Mouse (Mus musculus) forebrain, embryonic 16.5 days (tissue): ENCODE measurements around the gene Scd4. TPM values are rescaled to one million over a fixed set of nuclear protein-coding genes. Genes with fewer than 3 reads are reported as not detected.
"Not testable (repeated sequence)": the region's sequence is repeated elsewhere in the genome, so short reads cannot be mapped to it uniquely, and the experiment has no call there.

Experiments used
- ATAC-seq: fragments of 200-750 bp; cut with Nextera tagmentation; 2 replicates; pipeline ENCODE4 v1.8.0; 2017; ENCODE audit warnings: mild to moderate bottlenecking, moderate library complexity
- H3K27ac ChIP-seq: fragments of 300-500 bp; sonication (generic); 2 replicates; pipeline ENCODE4 v1.5.1; 2014; ENCODE audit warnings: low read length, control low read depth
- H3K27me3 ChIP-seq: fragments of 300-500 bp; sonication (generic); replicated peaks from 2 replicates; pipeline ENCODE4 v1.6.1; 2014; ENCODE audit warnings: low read length; ENCODE audit not compliant: control insufficient read depth, insufficient read depth
- H3K36me3 ChIP-seq: fragments of 300-500 bp; sonication (generic); 2 replicates; pipeline ENCODE4 v1.6.1; 2014; ENCODE audit not compliant: control insufficient read depth, insufficient read depth
- H3K4me1 ChIP-seq: fragments of 300-500 bp; sonication (generic); replicated peaks from 2 replicates; pipeline ENCODE4 v1.6.1; 2014; ENCODE audit warnings: low read length; ENCODE audit not compliant: control insufficient read depth, insufficient read depth
- H3K4me2 ChIP-seq: fragments of 300-500 bp; sonication (generic); 2 replicates; pipeline ENCODE4 v1.6.1; 2014; ENCODE audit warnings: mild to moderate bottlenecking, low read length, control low read depth
- H3K4me3 ChIP-seq: fragments of 300-500 bp; sonication (generic); replicated peaks from 2 replicates; pipeline ENCODE4 v1.5.1; 2014; ENCODE audit warnings: mild to moderate bottlenecking, low read length, control low read depth
- H3K9ac ChIP-seq: fragments of 300-500 bp; sonication (generic); replicated peaks from 2 replicates; pipeline ENCODE4 v1.6.1; 2014; ENCODE audit warnings: low read depth, low read length, control low read depth
- H3K9me3 ChIP-seq: fragments of 300-500 bp; sonication (generic); 2 replicates; pipeline ENCODE4 v1.6.1; 2016; ENCODE audit warnings: low read length; ENCODE audit not compliant: control insufficient read depth
- WGBS: fragments of 180-500 bp; shearing (Covaris S2); extraction: QIAGEN DNeasy Blood & Tissue Kit; methylation state at CpG from one replicate; pipeline ENCODE4 v1.1.7; 2014; 5-methylcytosine and 5-hydroxymethylcytosine counted together
- polyA plus RNA-seq: library from polyadenylated mRNA; unstranded; fragments of >200 nt; fragmentation: Nextera tagmentation; extraction: Ambion mirVana; gene quantifications from 2 replicates; pipeline ENCODE4 v1.2.1, GENCODE M21; 2015

The Scd4 gene
- polyA plus RNA-seq, 1 experiment from 2014 or later: 0.16 TPM

- ATAC-seq: no peak
- Histone ChIP-seq H3K27ac (no peak overlapping the region), H3K9me3 (no peaks in the 10 kb centered on the region), H3K27me3 (no peaks in the 10 kb centered on the region), H3K4me2 (no peak overlapping the region), H3K9ac (no peak overlapping the region), H3K36me3 (no peaks in the 10 kb centered on the region), H3K4me3 (no peak overlapping the region), H3K4me1 (no peaks in the 10 kb centered on the region)
- WGBS: 81% methylated on average over 7 of the region's 7 CpGs
These were observed 18.9 kb downstream of the Scd4 start for GRCm38 (mm10) chr19:44351756-44352155.

- Histone ChIP-seq H3K9ac (no peak overlapping the region), H3K4me3 (no peak overlapping the region), H3K27me3 (no peaks in the 10 kb centered on the region), H3K36me3 (no peaks in the 10 kb centered on the region), H3K27ac (no peak overlapping the region), H3K9me3 (no peaks in the 10 kb centered on the region), H3K4me2 (no peak overlapping the region), H3K4me1 (peaks cover 3% of the 10 kb centered on the region; the same call in 1 of the 2 replicates)
- ATAC-seq: no peak
- 31% methylated on average over 8 of the region's 8 CpGs for WGBS
These were observed 25.8 kb downstream of the Scd4 start for GRCm38 (mm10) chr19:44358700-44359099.

DNA sequence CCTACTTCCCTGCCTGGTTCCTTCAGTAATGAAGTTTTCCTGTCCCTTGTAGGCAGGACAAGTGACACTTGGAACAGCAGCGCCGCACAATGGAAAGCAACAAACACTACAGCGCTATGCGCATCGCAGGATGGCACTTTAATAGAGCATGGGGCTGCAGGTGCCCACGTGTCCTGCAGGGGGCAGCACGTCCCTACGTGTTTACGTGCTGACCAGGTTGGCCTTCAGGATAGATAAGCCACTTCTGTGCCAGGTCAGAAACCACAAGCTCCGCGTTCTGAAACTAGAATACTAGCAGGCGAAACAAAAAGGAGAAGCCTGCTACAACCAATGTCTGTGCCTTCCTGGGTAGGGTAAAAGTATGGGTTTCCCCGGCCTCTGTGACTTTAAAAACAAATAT lies 30.6 kb downstream of the Scd4 start:
- WGBS: 17% methylated on average over 13 of the region's 13 CpGs

GRCm38 (mm10) chr19:44364029-44364428 lies 31.1 kb downstream of the Scd4 start:
- Histone ChIP-seq H3K9ac (no peak overlapping the region), H3K27me3 (no peaks in the 10 kb centered on the region), H3K27ac (no peak overlapping the region), H3K9me3 (no peaks in the 10 kb centered on the region), H3K4me2 (no peak overlapping the region), H3K4me1 (peaks cover 4% of the 10 kb centered on the region; the same call in 1 of the 2 replicates), H3K36me3 (no peaks in the 10 kb centered on the region), H3K4me3 (no peak overlapping the region)
- 62% methylated on average over 8 of the region's 8 CpGs for WGBS
- ATAC-seq: no peak

More for the DNA sequence above, 30.6 kb downstream of the Scd4 start:
- H3K9me3 ChIP-seq: no peaks in the 10 kb centered on the region
- H3K36me3 ChIP-seq: no peaks in the 10 kb centered on the region
- H3K9ac ChIP-seq: no peak overlapping the region
- H3K27ac ChIP-seq: no peak overlapping the region
- H3K27me3 ChIP-seq: no peaks in the 10 kb centered on the region
- ATAC-seq: no peak
- H3K4me2 ChIP-seq: no peak overlapping the region
- H3K4me1 ChIP-seq: peaks cover 4% of the 10 kb centered on the region; the same call in 1 of the 2 replicates
- no peak overlapping the region for H3K4me3 ChIP-seq

- H3K4me3 ChIP-seq: no peak overlapping the region
These were observed 32.8 kb downstream of the Scd4 start for GRCm38 (mm10) chr19:44365733-44366132.

DNA sequence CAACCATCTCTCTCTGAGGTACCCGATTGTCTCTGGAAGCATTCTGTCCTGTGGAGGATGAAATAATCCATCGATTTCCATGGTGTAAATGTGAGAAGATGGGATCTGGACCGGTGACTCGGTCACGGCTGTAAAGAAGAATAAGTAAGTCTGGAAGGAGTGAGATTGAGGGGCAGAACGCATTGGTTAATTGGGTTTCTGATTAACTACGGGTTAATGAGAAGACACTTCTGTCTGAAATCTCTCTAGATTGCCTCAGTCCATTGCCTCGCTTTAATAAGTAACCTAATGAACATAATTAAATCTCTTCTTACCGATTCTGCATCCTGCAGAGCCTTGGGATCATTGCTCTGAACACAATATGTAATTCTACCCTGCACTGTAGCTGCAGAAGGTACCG lies 34.2 kb downstream of the Scd4 start:
- 38% methylated on average over 10 of the region's 10 CpGs for WGBS
- H3K27me3 ChIP-seq, ATAC-seq, H3K4me3 ChIP-seq, H3K9me3 ChIP-seq, H3K36me3 ChIP-seq, H3K4me2 ChIP-seq, H3K9ac ChIP-seq, H3K4me1 ChIP-seq, H3K27ac ChIP-seq: not testable (repeated sequence)

More at GRCm38 (mm10) chr19:44365733-44366132, 32.8 kb downstream of the Scd4 start:
- Histone ChIP-seq H3K9me3 (no peaks in the 10 kb centered on the region), H3K4me1 (peaks cover 4% of the 10 kb centered on the region; the same call in 1 of the 2 replicates), H3K9ac (no peak overlapping the region), H3K27me3 (no peaks in the 10 kb centered on the region), H3K4me2 (no peak overlapping the region), H3K36me3 (no peaks in the 10 kb centered on the region), H3K27ac (no peak overlapping the region)
- no peak for ATAC-seq
- WGBS: 93% methylated on average over 4 of the region's 4 CpGs

DNA sequence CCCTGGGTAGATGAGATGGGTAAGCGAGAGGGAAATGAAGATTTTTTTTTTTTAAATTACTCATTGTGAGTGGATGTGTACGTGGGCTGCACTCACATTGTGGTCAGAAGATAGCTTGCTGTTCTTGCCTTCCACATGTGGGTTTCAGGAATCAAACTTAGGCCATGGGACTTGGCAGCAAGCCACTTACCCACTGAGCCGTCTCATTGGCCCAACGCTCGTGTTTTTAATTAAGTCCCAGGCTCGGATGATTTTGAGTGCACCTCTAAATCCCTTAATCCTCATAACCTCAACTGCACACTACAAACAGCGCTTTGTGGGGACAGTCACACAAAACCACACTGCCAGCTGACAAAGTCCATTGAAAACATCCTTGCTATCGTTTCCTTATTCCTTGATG lies 36.5 kb downstream of the Scd4 start:
- no peak overlapping the region for H3K4me3 ChIP-seq
- no peak overlapping the region for H3K9ac ChIP-seq
- H3K4me1 ChIP-seq: no peaks in the 10 kb centered on the region
- no peak for ATAC-seq
- no peaks in the 10 kb centered on the region for H3K27me3 ChIP-seq
- H3K27ac ChIP-seq: no peak overlapping the region
- H3K9me3 ChIP-seq: no peaks in the 10 kb centered on the region
- no peak overlapping the region for H3K4me2 ChIP-seq
- H3K36me3 ChIP-seq: no peaks in the 10 kb centered on the region
- WGBS: 33% methylated on average over 8 of the region's 8 CpGs

DNA sequence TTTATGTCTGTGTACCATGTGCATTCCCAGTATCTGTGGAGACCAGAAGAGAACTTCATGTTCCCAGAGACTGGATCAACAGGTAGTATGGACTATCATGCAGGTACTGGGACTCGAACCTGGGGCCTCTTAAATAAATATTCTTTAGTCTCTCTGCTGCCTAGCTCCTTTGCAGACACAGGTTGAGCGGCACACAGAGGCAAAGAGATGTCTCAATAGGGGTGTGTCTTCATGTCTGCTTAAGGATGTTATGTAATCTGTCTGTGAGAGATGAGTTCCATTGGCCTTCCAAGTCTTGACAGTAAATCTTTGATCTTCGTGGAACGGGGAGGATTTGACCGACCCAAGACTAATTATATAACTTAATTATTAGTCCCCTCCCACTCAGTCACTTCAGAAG lies 37.3 kb downstream of the Scd4 start:
- Histone ChIP-seq H3K27ac (no peak overlapping the region), H3K36me3 (no peaks in the 10 kb centered on the region), H3K27me3 (no peaks in the 10 kb centered on the region), H3K4me2 (no peak overlapping the region), H3K9me3 (no peaks in the 10 kb centered on the region), H3K9ac (no peak overlapping the region), H3K4me1 (no peaks in the 10 kb centered on the region), H3K4me3 (no peak overlapping the region)
- no peak for ATAC-seq
- 70% methylated on average over 5 of the region's 5 CpGs for WGBS

DNA sequence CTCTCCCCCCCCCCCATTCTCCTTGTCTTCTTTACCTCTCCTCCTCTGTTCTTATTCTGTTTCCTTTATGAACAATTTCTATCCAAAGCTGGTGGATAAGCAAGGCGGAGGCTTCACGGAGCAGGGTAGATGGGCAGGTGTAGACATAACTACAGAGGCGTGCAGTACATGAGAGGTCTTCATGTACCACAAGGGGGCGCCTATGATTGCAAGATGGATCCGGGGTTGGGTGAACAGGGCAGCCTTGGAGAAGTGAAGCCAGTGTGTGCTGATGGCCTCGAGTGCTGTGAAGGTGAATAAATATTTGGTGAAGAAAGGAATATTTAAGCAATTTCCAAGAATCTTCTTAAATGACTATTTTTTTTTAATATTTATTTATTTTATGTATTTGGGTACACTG lies 40.1 kb downstream of the Scd4 start:
- Histone ChIP-seq H3K4me2 (no peak overlapping the region), H3K9me3 (no peaks in the 10 kb centered on the region), H3K27me3 (no peaks in the 10 kb centered on the region), H3K27ac (no peak overlapping the region), H3K4me3 (no peak overlapping the region), H3K9ac (no peak overlapping the region), H3K4me1 (no peaks in the 10 kb centered on the region), H3K36me3 (no peaks in the 10 kb centered on the region)
- 17% methylated on average over 6 of the region's 6 CpGs for WGBS
- no peak for ATAC-seq

GRCm38 (mm10) chr19:44376511-44376951 lies 43.6 kb downstream of the Scd4 start:
- Histone ChIP-seq H3K27me3 (no peaks in the 10 kb centered on the region), H3K36me3 (no peaks in the 10 kb centered on the region), H3K4me1 (no peaks in the 10 kb centered on the region), H3K9me3 (no peaks in the 10 kb centered on the region), H3K9ac (no peak overlapping the region), H3K4me3 (no peak overlapping the region), H3K27ac (no peak overlapping the region), H3K4me2 (no peak overlapping the region)
- 15% methylated on average over 3 of the region's 3 CpGs for WGBS
- ATAC-seq: no peak
